Mouse (Mus musculus) G1E (cell line): Measurements from ENCODE around the gene Pdzrn4. TPM values are rescaled to one million over a fixed set of nuclear protein-coding genes. Genes with fewer than 3 reads are reported as not detected.

ENCODE experiments used
- ATAC-seq: 2 replicates; pipeline ENCODE4 v1.8.0; 2016; ENCODE audit warnings: mild to moderate bottlenecking; ENCODE audit not compliant: insufficient number of reproducible peaks, poor library complexity, low FRiP score, severe bottlenecking; ENCODE audit errors: extremely low read depth
- DNase-seq: peaks from one replicate; pipeline ENCODE4 v3.0.0; 2012; ENCODE audit warnings: low spot score
- H3K27me3 ChIP-seq: 2 replicates; pipeline ENCODE4 v1.6.1; 2012; ENCODE audit warnings: mild to moderate bottlenecking, low read length, inconsistent platforms; ENCODE audit not compliant: insufficient read depth
- H3K36me3 ChIP-seq: replicated peaks from 2 replicates; pipeline ENCODE3; 2012; ENCODE audit warnings: mild to moderate bottlenecking, inconsistent platforms
- H3K4me1 ChIP-seq: 2 replicates; pipeline ENCODE4 v1.6.1; 2012; ENCODE audit warnings: low read depth, low read length, inconsistent platforms, mixed read lengths; ENCODE audit not compliant: insufficient read depth
- H3K4me3 ChIP-seq: 2 replicates; pipeline ENCODE4 v1.5.1; 2012; ENCODE audit warnings: low read depth, mild to moderate bottlenecking, inconsistent platforms, low read length, moderate library complexity, mixed read lengths
- H3K9me3 ChIP-seq: replicated peaks from 2 replicates; pipeline ENCODE4 v1.6.1; 2012; ENCODE audit warnings: inconsistent platforms
- CTCF ChIP-seq: IDR thresholded peaks from 2 replicates; pipeline ENCODE4 v1.5.1; 2012; ENCODE audit warnings: low read depth, low read length, inconsistent platforms, mixed read lengths
- GATA1 ChIP-seq: IDR thresholded peaks from 2 replicates; pipeline ENCODE4 v1.6.1; 2012; ENCODE audit warnings: borderline replicate concordance, low read length, inconsistent platforms, mixed read lengths
- GATA2 ChIP-seq: IDR thresholded peaks from 2 replicates; pipeline ENCODE4 v1.6.1; 2012; ENCODE audit warnings: low read depth, low read length, inconsistent platforms, borderline replicate concordance
- POLR2AphosphoS5 ChIP-seq: IDR thresholded peaks from 2 replicates; pipeline ENCODE4 v1.6.1; 2012; ENCODE audit warnings: low read depth, low read length, inconsistent platforms; ENCODE audit not compliant: insufficient replicate concordance
- TAL1 ChIP-seq: conservative IDR thresholded peaks from 2 replicates; pipeline ENCODE4 v1.6.1; 2012; ENCODE audit warnings: low read depth, low read length, inconsistent platforms, mixed read lengths
- polyA plus RNA-seq: library from polyadenylated mRNA; stranded (reverse); fragments of >175 nt; gene quantifications from 2 replicates; pipeline ENCODE4 v1.2.3, GENCODE M21; 2012
- total RNA-seq, 2 experiments: library from RNA; stranded (forward) in 1 of 2; stranded (reverse) in 1 of 2; fragments of 200-1000 nt in 1 of 2; fragments of >200 nt in 1 of 2; fragmentation: Nextera tagmentation in 1 of 2; gene quantifications; 2 replicates each; pipeline ENCODE4 v1.2.3; 2014 to 2017

The Pdzrn4 gene
- total and polyA plus RNA-seq, 3 experiments = 0.05 TPM; not detected in 2

GRCm38 (mm10) chr15:92570526-92571243 is 174.0 kb downstream of the Pdzrn4 start:
- Histone ChIP-seq H3K9me3 (peaks cover 17% of the 10 kb centered on the region), H3K4me3 (no peak overlapping the region), H3K36me3 (no peaks in the 10 kb centered on the region), H3K4me1 (no peaks in the 10 kb centered on the region), H3K27me3 (no peaks in the 10 kb centered on the region)
- DNase-seq = no peak
- ATAC-seq = no peak
- TF ChIP-seq CTCF (no peak), TAL1 (no peak), POLR2AphosphoS5 (no peak), GATA1 (no peak), GATA2 (no peak)

- no peak overlapping the region for H3K4me3 ChIP-seq
- H3K4me1 ChIP-seq = no peaks in the 10 kb centered on the region
- DNase-seq = no peak
- no peak for TF ChIP-seq CTCF
- no peak for TF ChIP-seq TAL1
- TF ChIP-seq GATA2 = no peak
- TF ChIP-seq GATA1 = no peak
- TF ChIP-seq POLR2AphosphoS5 = no peak
- H3K9me3 ChIP-seq = peaks cover 16% of the 10 kb centered on the region
- H3K36me3 ChIP-seq = no peaks in the 10 kb centered on the region
- H3K27me3 ChIP-seq = no peaks in the 10 kb centered on the region
- ATAC-seq = no peak
Observed at GRCm38 (mm10) chr15:92571244-92571539, 174.5 kb downstream of the Pdzrn4 start.

- Histone ChIP-seq H3K9me3 (peaks cover 15% of the 10 kb centered on the region), H3K4me3 (no peak overlapping the region), H3K4me1 (no peaks in the 10 kb centered on the region), H3K36me3 (no peaks in the 10 kb centered on the region), H3K27me3 (no peaks in the 10 kb centered on the region)
- TF ChIP-seq CTCF = no peak
- no peak for TF ChIP-seq GATA2
- no peak for TF ChIP-seq POLR2AphosphoS5
- no peak for TF ChIP-seq TAL1
- no peak for TF ChIP-seq GATA1
- ATAC-seq = no peak
- no peak for DNase-seq
Observed at GRCm38 (mm10) chr15:92577476-92577875, 180.8 kb downstream of the Pdzrn4 start.

GRCm38 (mm10) chr15:92580217-92580616 is 183.5 kb downstream of the Pdzrn4 start:
- no peak for ATAC-seq

GRCm38 (mm10) chr15:92580742-92581383 is 184.2 kb downstream of the Pdzrn4 start:
- DNase-seq (no peak), ATAC-seq (no peak)
- Histone ChIP-seq H3K9me3 (peaks cover 16% of the 10 kb centered on the region), H3K4me1 (no peaks in the 10 kb centered on the region), H3K27me3 (no peaks in the 10 kb centered on the region), H3K4me3 (no peak overlapping the region), H3K36me3 (no peaks in the 10 kb centered on the region)
- TF ChIP-seq POLR2AphosphoS5 (no peak), TAL1 (no peak), CTCF (no peak), GATA1 (no peak), GATA2 (no peak)

More at GRCm38 (mm10) chr15:92580217-92580616, 183.5 kb downstream of the Pdzrn4 start:
- Histone ChIP-seq H3K9me3 (peaks cover 17% of the 10 kb centered on the region), H3K27me3 (no peaks in the 10 kb centered on the region), H3K4me1 (no peaks in the 10 kb centered on the region), H3K4me3 (no peak overlapping the region), H3K36me3 (no peaks in the 10 kb centered on the region)
- TF ChIP-seq TAL1 = no peak
- TF ChIP-seq POLR2AphosphoS5 = no peak
- no peak for TF ChIP-seq GATA1
- TF ChIP-seq GATA2 = no peak
- no peak for TF ChIP-seq CTCF
- DNase-seq = no peak

GRCm38 (mm10) chr15:92584357-92585138 is 187.9 kb downstream of the Pdzrn4 start:
- H3K27me3 ChIP-seq = no peaks in the 10 kb centered on the region
- peaks cover 25% of the 10 kb centered on the region for H3K9me3 ChIP-seq
- no peaks in the 10 kb centered on the region for H3K4me1 ChIP-seq
- H3K36me3 ChIP-seq = no peaks in the 10 kb centered on the region
- no peak for ATAC-seq
- DNase-seq = no peak
- TF ChIP-seq CTCF = no peak
- TF ChIP-seq GATA2 = no peak
- TF ChIP-seq TAL1 = no peak
- TF ChIP-seq GATA1 = no peak
- TF ChIP-seq POLR2AphosphoS5 = no peak
- H3K4me3 ChIP-seq = no peak overlapping the region
